Mouse (Mus musculus) telencephalon, adult 2 months (tissue): ENCODE measurements around the gene Atp5d.
A peak's percentile ranks its signal among the peaks of the same experiment; 100 is the strongest.
"Not testable (repeated sequence)": the region's sequence is repeated elsewhere in the genome, so short reads cannot be mapped to it uniquely, and the experiment has no call there.

Source experiments
- DNase-seq: peaks from one replicate; pipeline ENCODE4 v3.0.0-alpha.2; 2011; ENCODE audit warnings: low read depth, low spot score

The Atp5d gene

GRCm38 (mm10) chr10:80165392-80166128 is 27.1 kb downstream of the Atp5d start, which contains the start of gene Cirbp:
Gene Cirbp, plus strand, starts transcription at chr10:80165985.
- peak; percentile 81 for DNase-seq

GRCm38 (mm10) chr10:80166136-80166535 is 27.7 kb downstream of the Atp5d start:
- not testable (repeated sequence) for DNase-seq

- DNase-seq, result peak; percentile 98
Observed at GRCm38 (mm10) chr10:80167460-80168037, 29.1 kb downstream of the Atp5d start.

GRCm38 (mm10) chr10:80168038-80168661 is 29.7 kb downstream of the Atp5d start:
- DNase-seq, result no peak

- no peak for DNase-seq
Observed at GRCm38 (mm10) chr10:80169070-80169469, 30.6 kb downstream of the Atp5d start.

- no peak for DNase-seq
Observed at GRCm38 (mm10) chr10:80169651-80170050, 31.2 kb downstream of the Atp5d start.

- DNase-seq, result no peak
Observed at GRCm38 (mm10) chr10:80170052-80170451, 31.6 kb downstream of the Atp5d start.

- no peak for DNase-seq
Observed at GRCm38 (mm10) chr10:80170601-80171021, 32.2 kb downstream of the Atp5d start.

- DNase-seq, result no peak
Observed at GRCm38 (mm10) chr10:80171252-80171651, 32.8 kb downstream of the Atp5d start.

GRCm38 (mm10) chr10:80171760-80172526 is 33.5 kb downstream of the Atp5d start:
- DNase-seq, result no peak

GRCm38 (mm10) chr10:80172527-80173292 is 34.3 kb downstream of the Atp5d start, which contains the start of gene 1600002K03Rik:
Gene 1600002K03Rik, plus strand, starts transcription at chr10:80172944.
- peak; percentile 90 for DNase-seq

- DNase-seq, result no peak
Observed at GRCm38 (mm10) chr10:80173358-80173757, 34.9 kb downstream of the Atp5d start.

- DNase-seq, result no peak
Observed at GRCm38 (mm10) chr10:80173955-80174640, 35.7 kb downstream of the Atp5d start.

- no peak for DNase-seq
Observed at GRCm38 (mm10) chr10:80174705-80175104, 36.3 kb downstream of the Atp5d start.

GRCm38 (mm10) chr10:80175536-80176269 is 37.3 kb downstream of the Atp5d start:
- no peak for DNase-seq

GRCm38 (mm10) chr10:80176270-80176834 is 37.9 kb downstream of the Atp5d start:
- DNase-seq, result no peak

GRCm38 (mm10) chr10:80177441-80178279 is 39.2 kb downstream of the Atp5d start:
- DNase-seq, result no peak
